In the genomic region with DNA sequence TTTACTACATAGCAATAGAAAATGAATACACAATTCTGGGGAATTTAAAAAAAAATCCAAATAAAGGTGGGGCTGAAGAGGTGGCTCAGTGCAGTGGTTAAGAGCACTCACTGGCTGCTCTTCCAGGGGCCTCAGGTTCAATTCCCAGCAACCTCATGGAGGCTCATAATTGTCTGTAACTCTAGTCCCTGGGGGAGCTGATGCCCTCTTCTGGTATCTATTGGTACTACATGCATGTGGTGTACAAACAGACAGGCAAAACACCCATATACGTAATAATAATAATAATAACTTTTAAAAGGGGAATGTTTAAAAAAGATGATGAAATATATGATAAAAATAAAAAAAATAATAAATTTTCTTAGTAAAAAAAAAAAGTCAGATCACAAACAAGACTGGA, we compare ENCODE assay signal across 10 mouse cellular contexts. TPM values are rescaled to one million over a fixed set of nuclear protein-coding genes. Genes with fewer than 3 reads are reported as not detected.
A peak's percentile ranks its signal among the peaks of the same experiment; 100 is the strongest.
DNase-seq lines count a peak whose midpoint lies in the region; ATAC-seq and TF ChIP-seq lines count a peak whose summit lies in the region.
"Had no signal": no experiment of that assay in that cellular context is flagged by ENCODE, and none has a peak within 500 bp of the region (broad histone marks: within the 10 kb centered on the region; RNA-seq: fewer than 3 reads in every experiment).

No protein-coding gene starts in this region.

- peaks cover 33% of the 10 kb centered on the region for H3K36me3 ChIP-seq in heart, postnatal 0 days (replicated peaks; ENCODE audit: control insufficient read depth, insufficient read depth, low read length)
- H3K36me3 ChIP-seq in heart, embryonic 10.5 days, result peaks cover 9% of the 10 kb centered on the region; the same call in 1 of the 2 replicates
- H3K36me3 ChIP-seq in midbrain, postnatal 0 days (ENCODE audit: insufficient read depth, low read length), result no peaks in the 10 kb centered on the region
- H3K36me3 ChIP-seq in midbrain, embryonic 14.5 days (ENCODE audit: control insufficient read depth, insufficient read depth, low read length), result no peaks in the 10 kb centered on the region

- TF ChIP-seq CTCF in heart, postnatal 0 days (IDR thresholded peaks at IDR 0.05; ENCODE audit: low read depth), result peak; percentile 38
- peak; percentile 48 for TF ChIP-seq CTCF in midbrain, postnatal 0 days (IDR thresholded peaks at IDR 0.05)
- TF ChIP-seq CTCF in bone marrow macrophage, adult 2 months (IDR thresholded peaks at IDR 0.05; ENCODE audit: low read depth, low read length), result peak; percentile 38; the same call in 1 of the 2 replicates

- no peak for TF ChIP-seq EP300 in heart, postnatal 0 days (IDR thresholded peaks at IDR 0.05; ENCODE audit: low read depth)

- H3K27me3 ChIP-seq in heart, postnatal 0 days (ENCODE audit: control insufficient read depth, insufficient read depth, low read length), result no peaks in the 10 kb centered on the region
- no peaks in the 10 kb centered on the region for H3K27me3 ChIP-seq in heart, embryonic 10.5 days (ENCODE audit: insufficient read depth, poor library complexity, severe bottlenecking)
- no peaks in the 10 kb centered on the region for H3K27me3 ChIP-seq in midbrain, postnatal 0 days (ENCODE audit: insufficient read depth, low read length)
- no peaks in the 10 kb centered on the region for H3K27me3 ChIP-seq in midbrain, embryonic 14.5 days (ENCODE audit: control insufficient read depth, insufficient read depth, low read length)
- H3K27me3 ChIP-seq: embryonic facial prominence, embryonic 13.5 days; Patski had no signal

- no peaks in the 10 kb centered on the region for H3K9me3 ChIP-seq in heart, postnatal 0 days (replicated peaks; ENCODE audit: control insufficient read depth, low read length)
- H3K9me3 ChIP-seq in heart, embryonic 10.5 days, result no peaks in the 10 kb centered on the region
- H3K9me3 ChIP-seq in midbrain, postnatal 0 days (ENCODE audit: low read length), result no peaks in the 10 kb centered on the region
- H3K9me3 ChIP-seq in midbrain, embryonic 14.5 days (ENCODE audit: control insufficient read depth, low read length), result no peaks in the 10 kb centered on the region
- H3K9me3 ChIP-seq: embryonic facial prominence, embryonic 13.5 days had no signal

- no peaks in the 10 kb centered on the region for H3K4me1 ChIP-seq in heart, postnatal 0 days (ENCODE audit: control insufficient read depth, insufficient read depth)
- peaks cover 4% of the 10 kb centered on the region for H3K4me1 ChIP-seq in heart, embryonic 10.5 days
- no peaks in the 10 kb centered on the region; the same call in 1 of the 2 replicates for H3K4me1 ChIP-seq in midbrain, postnatal 0 days (ENCODE audit: insufficient read depth, low read length)
- H3K4me1 ChIP-seq in midbrain, embryonic 14.5 days (ENCODE audit: control insufficient read depth, insufficient read depth, low read length), result no peaks in the 10 kb centered on the region
- H3K4me1 ChIP-seq in bone marrow macrophage, adult 2 months (ENCODE audit: control insufficient read depth, insufficient read depth, low read length), result peaks cover 12% of the 10 kb centered on the region

- no peak for DNase-seq in heart, postnatal 0 days (ENCODE audit: low spot score)
- DNase-seq in heart, embryonic 10.5 days (ENCODE audit: low spot score), result no peak
- no peak for DNase-seq in midbrain, postnatal 0 days (ENCODE audit: low spot score)
- no peak for DNase-seq in midbrain, embryonic 14.5 days
- DNase-seq in thymus, postnatal 14 days, result peak; percentile 43
- no peak for DNase-seq in right cerebral cortex, postnatal 25 days

- H3K4me3 ChIP-seq in heart, postnatal 0 days (ENCODE audit: low read depth, low read length), result no peak overlapping the region
- H3K4me3 ChIP-seq in heart, embryonic 10.5 days, result no peak overlapping the region
- no peak overlapping the region for H3K4me3 ChIP-seq in midbrain, postnatal 0 days (ENCODE audit: low read depth, low read length)
- H3K4me3 ChIP-seq in midbrain, embryonic 14.5 days (replicated peaks; ENCODE audit: low read depth, low read length), result no peak overlapping the region
- H3K4me3 ChIP-seq in bone marrow macrophage, adult 2 months (ENCODE audit: insufficient read depth, low read length), result no peak overlapping the region
- H3K4me3 ChIP-seq: embryonic facial prominence, embryonic 13.5 days had no signal

- no peak for TF ChIP-seq POLR2A in bone marrow macrophage, adult 2 months (IDR thresholded peaks at IDR 0.05; ENCODE audit: borderline replicate concordance, low read depth, low read length)

- WGBS in heart, postnatal 0 days, result 91% methylated on average over 1 of the region's 1 CpGs
- 88% methylated on average over 1 of the region's 1 CpGs for WGBS in heart, embryonic 10.5 days
- 92% methylated on average over 1 of the region's 1 CpGs for WGBS in midbrain, postnatal 0 days
- 93% methylated on average over 1 of the region's 1 CpGs for WGBS in midbrain, embryonic 14.5 days

- no peak overlapping the region for H3K9ac ChIP-seq in heart, postnatal 0 days (replicated peaks; ENCODE audit: low read depth, low read length)
- no peak overlapping the region for H3K9ac ChIP-seq in midbrain, postnatal 0 days (replicated peaks; ENCODE audit: low read length, poor library complexity, severe bottlenecking)
- H3K9ac ChIP-seq in midbrain, embryonic 14.5 days (replicated peaks; ENCODE audit: low read length), result no peak overlapping the region
- H3K9ac ChIP-seq: embryonic facial prominence, embryonic 13.5 days had no signal

- ATAC-seq in heart, postnatal 0 days (ENCODE audit: insufficient read depth, low read depth), result no peak
- no peak for ATAC-seq in midbrain, postnatal 0 days (ENCODE audit: low FRiP score)
- no peak for ATAC-seq in midbrain, embryonic 14.5 days (ENCODE audit: low FRiP score, low TSS enrichment)
- ATAC-seq in megakaryocyte, adult 5-6 weeks (ENCODE audit: poor library complexity, severe bottlenecking), result no peak
- ATAC-seq: Patski had no signal

- no peak overlapping the region for H3K4me2 ChIP-seq in heart, postnatal 0 days (ENCODE audit: low read depth, low read length)
- no peak overlapping the region for H3K4me2 ChIP-seq in midbrain, postnatal 0 days (ENCODE audit: low read depth, low read length, poor library complexity, severe bottlenecking)
- no peak overlapping the region for H3K4me2 ChIP-seq in midbrain, embryonic 14.5 days (ENCODE audit: low read length)
- H3K4me2 ChIP-seq: embryonic facial prominence, embryonic 13.5 days had no signal

- H3K27ac ChIP-seq in heart, postnatal 0 days (ENCODE audit: low read depth), result no peak overlapping the region
- H3K27ac ChIP-seq in heart, embryonic 10.5 days, result no peak overlapping the region
- no peak overlapping the region for H3K27ac ChIP-seq in midbrain, postnatal 0 days (ENCODE audit: low read depth, low read length)
- no peak overlapping the region for H3K27ac ChIP-seq in midbrain, embryonic 14.5 days (replicated peaks; ENCODE audit: low read depth, low read length)
- no peak overlapping the region for H3K27ac ChIP-seq in bone marrow macrophage, adult 2 months (ENCODE audit: insufficient read depth, low read depth, low read length)
- H3K27ac ChIP-seq: embryonic facial prominence, embryonic 13.5 days had no signal

RNA-seq across cellular contexts. Expression of a gene that starts 43.4 kb away (rescaled TPM):
- 81.7 and 82.7 TPM in 2 replicates for total RNA-seq in heart, postnatal 0 days (2014; rRNA removed; ENCODE audit: low replicate concordance)
- 89.2 and 89.3 TPM in 2 replicates for polyA plus RNA-seq in heart, postnatal 0 days (2015; fragmentation: Nextera tagmentation; extraction: Ambion mirVana)
- 58.0 and 62.4 TPM in 2 replicates for polyA plus RNA-seq in heart, embryonic 10.5 days (2016; fragmentation: Nextera tagmentation; extraction: Ambion mirVana)
- total RNA-seq in midbrain, postnatal 0 days (2014; rRNA removed), result 17.7 and 22.7 TPM in 2 replicates
- polyA plus RNA-seq in midbrain, postnatal 0 days (2015; fragmentation: Nextera tagmentation; extraction: Ambion mirVana), result 32.8 and 37.6 TPM in 2 replicates
- 28.5 and 40.7 TPM in 2 replicates for polyA plus RNA-seq in midbrain, embryonic 14.5 days (2014; fragmentation: Nextera tagmentation; extraction: Ambion mirVana)
- polyA plus RNA-seq in bone marrow macrophage, adult 2 months (2012; ENCODE audit: insufficient read depth, insufficient read length, missing spikeins), result 267 and 297 TPM in 2 replicates
- total RNA-seq in megakaryocyte, adult 5-6 weeks (2015), result 384 and 411 TPM in 2 replicates
- total RNA-seq in megakaryocyte, adult 5-6 weeks (2017), result 378 and 396 TPM in 2 replicates

RNA-seq across cellular contexts. Expression of a gene that starts 43.5 kb away (rescaled TPM):
- total RNA-seq in heart, postnatal 0 days (2014; rRNA removed; ENCODE audit: low replicate concordance), result 1.6 and 13.8 TPM in 2 replicates
- 6.7 TPM in 2 replicates for polyA plus RNA-seq in heart, postnatal 0 days (2015; fragmentation: Nextera tagmentation; extraction: Ambion mirVana)
- polyA plus RNA-seq in heart, embryonic 10.5 days (2016; fragmentation: Nextera tagmentation; extraction: Ambion mirVana), result 6.0 and 6.7 TPM in 2 replicates
- total RNA-seq in midbrain, postnatal 0 days (2014; rRNA removed), result 3.4 and 3.9 TPM in 2 replicates
- polyA plus RNA-seq in midbrain, postnatal 0 days (2015; fragmentation: Nextera tagmentation; extraction: Ambion mirVana), result 3.9 and 4.3 TPM in 2 replicates
- polyA plus RNA-seq in midbrain, embryonic 14.5 days (2014; fragmentation: Nextera tagmentation; extraction: Ambion mirVana), result 4.8 and 6.9 TPM in 2 replicates
- polyA plus RNA-seq in bone marrow macrophage, adult 2 months (2012; ENCODE audit: insufficient read depth, insufficient read length, missing spikeins), result 12.7 and 12.8 TPM in 2 replicates
- total RNA-seq in megakaryocyte, adult 5-6 weeks (2015), result 6.1 and 13.0 TPM in 2 replicates
- 3.7 and 4.6 TPM in 2 replicates for total RNA-seq in megakaryocyte, adult 5-6 weeks (2017)
